Mouse (Mus musculus) adipocyte (in vitro differentiated cells): ENCODE results near the gene Hist1h1t.
A peak's percentile ranks its signal among the peaks of the same experiment; 100 is the strongest.
"Not testable (repeated sequence)": the region's sequence is repeated elsewhere in the genome, so short reads cannot be mapped to it uniquely, and the experiment has no call there.

ENCODE experiments used
- DNase-seq: peaks from one replicate; pipeline ENCODE4 v3.0.0-alpha.2; 2016; ENCODE audit warnings: low spot score

The Hist1h1t gene

DNA sequence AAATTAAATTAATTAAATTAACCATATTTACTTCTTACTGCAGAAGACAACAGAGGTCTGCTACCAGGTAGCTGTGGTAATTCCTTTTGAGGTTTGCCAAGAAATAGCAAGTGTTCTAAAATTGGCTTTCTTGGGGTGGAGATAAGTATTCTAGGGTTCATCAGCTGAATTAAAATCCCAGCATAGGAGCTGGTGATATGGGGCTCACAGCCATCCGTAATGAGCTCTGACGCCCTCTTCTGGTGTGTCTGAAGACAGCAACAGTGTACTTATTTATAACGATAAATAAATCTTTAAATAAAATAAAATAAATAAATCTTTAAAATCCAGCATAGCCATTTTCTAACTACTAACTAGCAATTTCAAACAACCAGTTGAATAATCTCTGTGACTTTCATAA lies 4.2 kb downstream of the Hist1h1t start:
- DNase-seq: no peak

DNA sequence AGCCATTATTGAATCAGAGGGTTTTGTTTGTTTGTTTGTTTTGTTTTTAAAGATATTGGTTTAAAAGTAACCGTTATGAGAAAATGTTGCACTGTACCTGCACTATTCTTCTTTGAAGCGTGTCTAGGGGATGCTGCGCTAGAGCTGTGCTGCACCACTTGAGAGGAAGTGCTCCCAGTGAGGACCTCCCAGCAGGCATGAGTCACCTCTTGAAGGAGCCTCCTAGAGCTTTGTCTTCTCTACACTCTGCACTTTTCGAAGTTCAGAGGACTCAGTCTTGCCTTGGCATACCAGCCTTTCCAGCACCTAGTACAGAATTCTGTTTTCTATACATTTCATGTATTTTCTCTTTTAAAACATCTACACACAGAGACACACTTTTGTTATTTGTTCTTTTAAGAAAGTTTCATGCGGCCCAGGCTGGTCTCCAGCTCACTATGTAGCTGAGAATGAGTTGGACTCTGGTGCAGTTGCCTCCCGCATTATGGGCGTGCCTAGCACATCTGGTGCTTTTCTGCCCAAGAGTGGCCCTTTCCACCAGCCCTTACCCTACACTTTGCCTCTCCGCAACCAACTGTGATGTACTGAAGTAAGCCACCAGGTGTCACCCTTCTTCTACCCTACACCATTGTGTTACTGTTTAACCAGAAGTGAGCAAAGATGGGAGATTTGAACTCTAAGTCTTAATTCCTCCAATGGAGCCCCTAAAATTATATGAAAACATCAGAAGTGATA lies 5.3 kb downstream of the Hist1h1t start:
- DNase-seq: peak; percentile 86

DNA sequence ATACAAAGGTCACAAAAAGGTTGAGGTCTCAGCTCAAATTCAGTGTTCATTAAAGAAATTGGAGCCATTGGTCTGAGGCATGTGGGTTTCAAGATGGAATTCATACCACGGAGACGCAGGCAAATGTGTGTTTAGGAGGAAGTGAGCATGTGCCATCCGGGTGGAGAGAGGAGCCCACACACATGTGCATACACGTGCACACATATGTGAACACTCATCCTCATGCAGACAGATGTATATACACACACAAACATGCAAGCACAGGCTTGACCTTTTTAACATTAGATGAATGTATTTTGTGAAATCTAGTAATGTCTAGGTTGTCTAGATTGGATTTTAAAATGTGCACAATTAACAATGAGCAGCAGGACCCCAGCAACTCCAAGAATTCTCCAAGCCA lies 6.6 kb downstream of the Hist1h1t start:
- no peak for DNase-seq

DNA sequence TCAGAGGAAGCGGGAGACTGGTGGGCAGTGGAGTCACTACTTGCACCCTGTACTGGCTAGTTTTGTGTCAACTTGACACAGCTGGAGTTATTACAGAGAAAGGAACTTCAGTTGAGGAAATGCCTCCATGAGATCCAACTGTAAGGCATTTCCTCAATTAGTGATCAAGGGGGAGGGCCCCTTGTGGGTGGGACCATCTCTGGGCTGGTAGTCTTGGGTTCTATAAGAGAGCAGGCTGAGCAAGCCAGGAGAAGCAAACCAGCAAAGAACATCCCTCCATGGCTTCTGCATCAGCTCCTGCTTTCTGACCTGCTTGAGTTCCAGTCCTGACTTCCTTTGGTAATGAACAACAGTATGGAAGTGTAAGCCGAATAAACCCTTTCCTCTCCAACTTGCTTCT lies 7.2 kb downstream of the Hist1h1t start:
- not testable (repeated sequence) for DNase-seq

DNA sequence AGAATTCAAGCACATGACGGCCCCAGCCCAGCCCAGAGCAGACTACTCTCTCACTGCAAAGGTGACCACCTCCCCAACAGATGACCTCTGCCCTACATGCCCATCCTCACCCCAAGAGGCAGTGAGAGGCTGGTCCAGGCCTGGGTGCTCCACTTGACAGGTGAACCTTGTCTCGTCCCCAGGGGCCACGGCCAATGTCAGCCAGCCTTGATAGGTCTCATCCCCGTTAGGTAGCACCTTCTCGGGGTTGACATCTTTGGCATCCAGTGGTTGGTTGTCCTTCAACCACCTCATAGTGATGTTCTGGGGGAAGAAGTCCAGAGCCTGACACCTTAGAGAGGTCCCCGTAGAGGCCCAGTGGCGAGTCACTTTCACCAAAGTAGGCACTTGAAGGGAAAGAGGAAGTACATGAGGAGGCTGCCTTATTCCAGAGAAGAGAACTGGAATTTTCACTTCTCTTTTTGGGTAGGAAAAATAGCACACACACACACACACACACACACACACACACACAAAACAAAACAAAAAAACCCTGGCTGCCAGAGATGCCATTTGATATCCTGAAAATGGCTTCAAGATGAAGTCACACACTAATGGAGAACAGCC lies 10.2 kb downstream of the Hist1h1t start:
- DNase-seq: no peak

DNA sequence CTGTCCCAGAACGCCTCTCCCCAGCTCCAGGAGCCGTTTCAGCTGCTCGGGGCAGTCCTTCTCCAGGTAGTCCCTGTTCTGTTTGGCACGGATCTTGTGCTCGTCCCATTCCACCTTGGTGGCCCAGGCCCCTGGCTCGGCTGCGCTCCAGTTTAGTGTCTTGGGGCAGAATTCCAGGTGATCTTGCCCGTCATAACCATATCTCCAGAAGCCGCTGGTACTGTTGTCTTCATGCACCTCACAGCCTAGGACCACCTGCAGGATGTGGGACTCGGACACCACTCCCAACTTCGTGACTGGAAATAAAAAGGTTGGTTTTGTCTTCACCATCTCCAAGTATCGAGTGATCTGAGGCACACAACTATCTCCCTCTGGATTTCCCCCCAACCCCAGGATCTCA lies 11.2 kb downstream of the Hist1h1t start:
- DNase-seq: no peak

DNA sequence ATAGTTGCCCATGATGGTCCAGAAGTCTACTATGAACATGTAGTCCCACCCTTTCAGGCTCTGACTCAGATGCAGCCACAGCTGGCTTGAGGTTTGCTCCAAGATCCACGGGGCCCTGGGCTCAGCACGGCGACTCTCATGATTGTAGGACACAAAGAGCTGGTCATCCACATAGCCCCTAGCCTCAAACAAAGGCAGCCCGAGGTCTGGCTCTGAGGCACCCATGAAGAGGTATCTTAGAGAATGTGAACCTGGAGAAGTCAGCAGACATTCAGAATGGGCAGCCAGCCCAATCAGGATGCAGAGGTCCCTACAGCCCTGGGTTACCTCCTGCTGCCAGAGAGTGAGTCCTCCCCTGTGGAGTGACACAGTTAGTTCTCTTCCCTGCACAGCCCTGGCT lies 12.4 kb downstream of the Hist1h1t start:
- DNase-seq: no peak

DNA sequence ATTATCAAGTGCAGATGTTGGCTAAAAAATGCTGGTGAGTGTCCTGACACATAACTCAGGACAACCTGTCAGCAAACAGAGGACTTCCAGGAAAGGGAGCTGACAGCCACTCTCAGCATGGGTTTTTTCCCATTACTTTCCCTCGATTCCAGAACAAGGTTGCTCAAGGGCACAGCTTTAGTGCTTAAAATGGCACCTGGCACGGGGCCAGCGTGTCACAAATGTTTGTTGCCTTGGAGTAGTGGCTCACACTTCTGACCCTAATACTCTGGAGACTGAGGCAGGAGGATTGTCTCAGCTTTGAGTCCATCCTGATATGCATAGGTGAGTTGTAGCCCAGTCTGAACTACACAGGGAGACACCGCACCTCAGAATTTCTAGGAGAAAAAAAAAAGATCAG lies 13.0 kb downstream of the Hist1h1t start:
- no peak for DNase-seq

DNA sequence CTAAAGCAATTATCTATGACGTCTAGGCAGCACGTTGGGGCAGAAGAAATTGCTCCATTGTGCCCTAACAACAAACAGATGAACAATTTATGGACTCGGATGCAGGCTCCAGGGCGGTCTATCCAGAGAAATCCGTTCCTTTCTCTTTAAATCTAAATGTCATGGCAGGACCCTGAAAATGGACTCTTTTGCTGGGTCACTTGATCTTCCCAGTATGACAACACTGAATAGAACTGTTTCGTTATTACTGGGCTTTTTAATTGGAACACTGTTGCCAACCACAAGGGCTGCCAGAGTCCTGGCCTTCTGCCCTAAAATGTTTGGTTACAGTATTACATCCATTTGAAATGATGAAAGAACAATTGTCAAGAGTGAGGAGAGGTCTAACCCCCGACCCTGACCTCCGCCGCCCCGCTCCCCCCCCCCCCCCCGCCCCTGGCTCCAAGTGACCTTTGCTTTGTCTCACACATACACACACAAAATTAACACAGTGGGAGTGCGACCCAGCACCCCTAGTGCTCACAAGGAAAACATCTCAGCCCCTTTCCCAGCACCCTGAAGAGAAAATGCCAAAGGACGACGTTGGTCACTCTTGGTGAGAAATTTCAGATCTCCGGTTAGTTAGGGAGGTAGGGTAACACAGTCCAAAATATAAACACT lies 14.2 kb downstream of the Hist1h1t start:
- DNase-seq: peak; percentile 57

DNA sequence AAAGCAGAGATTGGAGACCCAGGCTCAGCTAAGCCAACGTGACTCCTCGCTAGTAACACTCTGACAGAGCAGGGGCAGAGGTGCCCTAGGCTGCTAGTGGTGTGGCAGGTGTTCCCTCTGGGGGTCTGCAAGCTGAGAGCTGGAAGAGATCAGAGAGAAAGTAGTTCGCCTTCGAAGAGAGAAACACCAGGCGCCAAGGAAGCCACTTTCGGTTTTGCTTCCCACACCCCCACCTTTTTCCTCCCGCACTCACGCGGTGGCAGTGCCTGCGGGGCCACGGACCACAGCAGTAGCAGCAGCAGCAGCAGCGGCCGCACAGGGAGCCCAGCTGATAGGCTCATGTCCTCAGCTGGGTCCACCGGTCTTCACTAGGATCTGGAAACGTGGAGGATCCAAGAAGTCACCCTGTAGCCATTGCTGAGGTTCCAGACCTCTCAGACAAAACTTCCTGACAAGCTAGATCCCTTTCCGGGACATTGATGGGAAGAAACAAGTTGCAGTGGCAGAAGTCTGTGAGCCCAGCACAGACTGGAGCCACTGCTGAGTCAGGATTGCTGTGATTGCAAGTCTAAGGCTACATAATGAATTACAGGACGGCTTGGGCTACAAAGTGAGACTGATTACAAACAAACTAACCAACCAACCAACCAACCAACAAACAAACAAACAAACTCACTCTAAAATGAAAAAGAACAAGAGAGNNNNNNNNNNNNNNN lies 14.9 kb downstream of the Hist1h1t start, which contains the start of gene Hfe:
TSS of gene Hfe (minus strand) at position 481 of the 716 bp plus-strand sequence.
- DNase-seq: no peak

DNA sequence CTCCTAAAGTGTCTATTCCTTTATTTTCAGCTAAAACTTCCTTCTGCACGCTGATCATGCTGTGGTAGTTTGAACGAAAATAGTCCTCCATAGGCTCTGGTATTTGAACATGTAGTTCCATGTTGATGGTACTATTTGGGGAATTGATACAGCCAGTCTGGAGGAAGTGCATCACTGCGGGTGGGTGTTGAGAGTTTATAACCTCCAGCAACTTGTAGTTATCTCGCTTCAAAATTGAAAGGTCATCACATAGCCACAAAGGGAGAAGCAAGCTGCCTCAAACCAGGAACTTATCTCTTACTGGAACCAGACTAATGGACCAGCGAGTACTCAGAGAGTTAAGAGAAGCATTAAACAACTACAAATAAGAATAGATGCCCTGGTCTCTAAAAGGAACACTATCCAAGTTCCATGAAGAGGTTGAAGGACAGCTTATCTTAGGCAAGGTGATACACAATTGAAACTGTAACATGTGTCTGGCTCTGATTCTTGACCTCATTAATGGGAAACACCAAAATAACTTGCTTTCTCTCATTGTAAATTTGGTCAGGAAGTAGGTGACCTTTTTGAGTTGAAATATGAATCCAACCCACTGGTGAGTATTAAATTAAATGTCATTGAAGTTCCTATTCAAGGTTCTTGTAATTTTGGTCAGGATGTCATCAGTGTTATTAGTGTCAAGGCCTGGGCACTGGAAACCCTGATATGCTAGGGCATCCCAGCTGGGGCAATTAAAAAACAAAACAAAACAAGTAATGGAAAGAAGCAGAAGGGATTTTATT lies 20.8 kb downstream of the Hist1h1t start:
- no peak for DNase-seq

DNA sequence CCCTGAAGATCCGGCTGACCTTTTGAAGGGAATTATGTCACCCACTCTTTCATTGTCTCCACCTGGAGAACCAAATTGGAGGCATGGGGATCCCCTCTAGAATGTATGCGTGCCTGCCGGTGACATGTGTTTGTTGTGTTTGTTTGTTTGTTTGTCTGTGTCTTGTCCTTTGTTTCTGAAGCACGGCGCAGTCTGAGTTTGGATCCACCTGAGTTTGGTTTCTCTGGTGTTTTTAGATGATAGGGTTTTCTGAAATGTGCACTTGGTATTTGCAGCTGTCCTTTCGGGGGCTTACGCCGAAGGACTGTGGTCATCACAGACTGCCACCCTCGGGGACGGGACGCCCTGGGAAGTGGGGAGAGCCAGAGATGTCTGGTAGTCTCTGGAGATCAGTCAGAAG lies 21.6 kb downstream of the Hist1h1t start:
- DNase-seq: no peak

DNA sequence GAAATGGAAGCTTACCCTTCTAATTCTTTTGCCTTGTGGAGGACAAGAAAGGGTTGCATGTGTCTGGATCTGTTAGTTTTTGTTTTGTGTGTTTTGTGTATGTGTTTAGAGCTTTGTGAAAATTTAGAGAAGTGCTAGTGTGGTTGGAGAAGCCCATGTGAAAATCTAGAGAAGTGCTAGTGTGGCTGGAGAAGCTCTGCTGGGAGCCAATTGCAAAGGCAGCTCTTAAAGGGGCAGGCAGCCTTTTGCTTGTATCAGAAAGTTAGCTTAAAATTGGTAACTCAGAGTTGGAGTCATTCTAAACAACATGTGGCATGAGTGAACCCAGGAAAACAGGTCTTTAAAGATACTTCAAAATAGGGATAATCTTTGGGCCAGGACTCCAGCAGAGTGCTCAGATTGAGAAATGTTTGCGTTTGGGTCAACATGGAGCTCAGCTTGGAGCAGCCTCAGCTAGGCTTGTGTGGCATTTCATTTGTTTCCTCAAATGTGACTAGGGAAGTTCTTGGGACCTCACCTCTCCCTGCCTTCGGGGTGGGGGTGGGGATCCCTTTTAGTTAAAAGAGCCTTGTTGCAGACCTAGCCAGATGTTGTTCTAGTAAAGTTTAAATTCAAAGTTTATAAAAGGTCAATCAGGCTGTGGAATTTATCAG lies 22.1 kb downstream of the Hist1h1t start:
- DNase-seq: not testable (repeated sequence)

DNA sequence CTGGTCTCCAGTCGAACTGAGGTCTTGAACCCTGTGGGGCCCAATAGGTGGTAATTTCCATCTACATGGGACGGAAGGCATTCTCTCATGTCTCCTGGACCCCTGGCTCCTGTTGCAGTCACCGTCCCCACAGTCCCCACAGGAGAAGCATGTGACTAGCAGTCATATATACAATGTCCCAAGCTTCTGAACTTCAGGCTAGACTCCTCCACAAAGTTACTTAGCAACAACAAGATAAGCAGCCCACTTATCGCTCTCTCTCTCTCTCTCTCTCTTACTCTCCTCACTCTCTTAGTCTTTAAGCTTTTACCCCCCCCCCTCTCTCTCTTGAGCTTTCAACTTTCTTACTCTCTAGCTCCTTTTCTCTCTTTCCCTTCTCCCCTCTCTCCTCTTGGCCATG lies 28.6 kb downstream of the Hist1h1t start:
- no peak for DNase-seq

DNA sequence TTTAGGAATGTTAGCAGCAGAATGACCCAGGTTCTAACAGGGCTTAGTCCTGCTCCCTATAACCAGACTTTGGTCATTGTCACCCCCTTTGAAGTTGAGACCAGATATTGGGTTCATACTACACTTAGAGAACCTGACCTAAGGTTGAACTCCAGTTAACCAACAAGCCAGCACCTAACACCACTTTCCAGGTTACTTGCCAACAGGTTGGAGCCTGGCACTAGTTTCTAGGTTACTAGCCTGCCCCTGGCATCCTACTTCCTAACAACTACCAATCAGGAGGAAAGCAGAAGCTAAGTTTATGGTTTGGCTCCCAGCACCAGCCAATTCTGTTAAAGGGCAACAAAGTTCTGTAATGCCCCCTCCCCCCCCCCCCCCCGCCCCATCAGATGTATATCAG lies 29.6 kb downstream of the Hist1h1t start:
- no peak for DNase-seq

DNA sequence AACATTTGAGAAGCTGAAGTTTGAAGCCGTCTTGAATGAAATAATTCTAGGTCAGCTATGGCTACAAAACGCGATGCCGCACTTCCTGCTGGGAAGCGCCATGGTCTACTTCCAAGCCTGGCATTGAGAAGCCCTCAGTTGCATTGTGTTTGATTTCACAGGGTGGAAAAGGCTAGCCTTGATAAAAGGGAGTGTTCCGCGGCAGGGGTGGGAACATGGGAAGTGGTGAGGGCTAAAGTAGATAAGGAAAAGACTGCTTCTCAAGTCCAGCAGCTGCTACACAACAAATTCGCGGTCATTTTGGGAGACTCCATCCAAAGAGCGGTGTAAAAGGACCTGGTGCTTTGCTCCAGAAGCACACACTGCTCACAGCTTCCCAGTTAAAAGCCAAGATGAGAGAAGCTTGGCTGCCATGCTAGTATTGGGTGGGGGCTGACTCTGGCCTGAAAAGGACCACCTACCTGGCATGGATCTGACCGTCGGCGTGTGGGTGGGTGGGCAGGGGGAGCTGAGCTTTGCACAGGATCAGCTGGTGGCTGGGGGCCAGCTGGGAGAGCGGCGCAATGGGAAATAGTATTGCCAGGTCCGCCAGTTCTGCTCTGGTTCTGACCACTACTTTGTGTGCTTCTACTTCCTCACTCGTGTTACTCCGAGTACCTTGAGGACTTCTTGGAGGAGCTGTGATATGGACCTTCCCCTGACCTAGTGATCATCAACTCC lies 33.0 kb downstream of the Hist1h1t start:
- DNase-seq: no peak

DNA sequence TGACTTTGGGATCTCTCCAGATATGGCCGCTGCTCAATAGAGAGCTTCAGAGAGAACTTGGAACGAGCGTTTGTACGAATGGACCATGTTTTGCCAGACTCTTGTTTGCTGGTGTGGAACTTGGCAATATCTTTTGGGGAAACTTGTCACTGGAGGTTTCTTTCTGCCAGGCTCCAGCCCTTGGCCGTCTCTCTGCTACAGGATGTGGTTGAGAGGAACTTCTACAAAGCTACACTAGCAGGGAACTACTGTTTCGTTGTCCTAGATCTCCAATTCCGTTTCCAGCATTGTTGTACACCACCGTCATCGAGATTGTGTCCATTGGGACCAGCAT lies 33.5 kb downstream of the Hist1h1t start:
- no peak for DNase-seq

DNA sequence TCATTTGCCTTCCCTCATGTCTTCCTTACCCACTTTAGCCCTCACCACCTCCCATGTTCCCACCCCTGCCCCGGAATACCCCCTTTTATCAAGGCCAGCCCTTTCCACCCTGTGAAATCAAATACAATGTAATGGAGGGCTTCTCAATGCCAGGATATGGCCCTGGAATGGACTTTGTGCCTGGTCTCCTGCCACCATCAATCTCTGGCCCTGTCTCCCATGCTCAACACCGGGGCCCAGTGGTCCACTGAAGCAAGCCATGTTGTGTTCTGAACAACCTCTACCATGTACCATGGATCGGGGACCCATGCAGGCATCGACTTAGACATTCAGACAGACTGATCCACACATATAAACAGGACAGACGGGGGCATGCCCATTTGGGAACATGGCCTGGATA lies 34.1 kb downstream of the Hist1h1t start:
- DNase-seq: no peak

DNA sequence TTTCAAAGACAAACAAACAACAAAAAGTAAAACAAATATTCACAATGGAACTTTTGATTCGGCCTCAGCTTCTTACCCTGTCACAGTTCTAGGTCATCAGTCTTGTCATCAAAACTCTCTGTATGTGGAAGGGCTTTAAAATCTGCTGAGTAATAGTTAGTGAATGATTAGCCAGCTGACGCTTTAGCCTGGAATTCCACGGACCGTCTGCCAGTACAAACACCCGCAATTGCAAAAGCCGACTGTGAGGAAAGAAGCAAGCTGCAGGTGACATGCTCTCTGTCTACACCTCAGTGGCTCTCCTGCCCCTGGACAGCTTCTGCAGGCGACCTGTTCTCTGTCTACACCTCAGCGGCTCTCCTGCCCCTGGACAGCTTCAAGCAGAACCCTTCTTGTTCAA lies 34.9 kb downstream of the Hist1h1t start:
- peak; percentile 76 for DNase-seq

DNA sequence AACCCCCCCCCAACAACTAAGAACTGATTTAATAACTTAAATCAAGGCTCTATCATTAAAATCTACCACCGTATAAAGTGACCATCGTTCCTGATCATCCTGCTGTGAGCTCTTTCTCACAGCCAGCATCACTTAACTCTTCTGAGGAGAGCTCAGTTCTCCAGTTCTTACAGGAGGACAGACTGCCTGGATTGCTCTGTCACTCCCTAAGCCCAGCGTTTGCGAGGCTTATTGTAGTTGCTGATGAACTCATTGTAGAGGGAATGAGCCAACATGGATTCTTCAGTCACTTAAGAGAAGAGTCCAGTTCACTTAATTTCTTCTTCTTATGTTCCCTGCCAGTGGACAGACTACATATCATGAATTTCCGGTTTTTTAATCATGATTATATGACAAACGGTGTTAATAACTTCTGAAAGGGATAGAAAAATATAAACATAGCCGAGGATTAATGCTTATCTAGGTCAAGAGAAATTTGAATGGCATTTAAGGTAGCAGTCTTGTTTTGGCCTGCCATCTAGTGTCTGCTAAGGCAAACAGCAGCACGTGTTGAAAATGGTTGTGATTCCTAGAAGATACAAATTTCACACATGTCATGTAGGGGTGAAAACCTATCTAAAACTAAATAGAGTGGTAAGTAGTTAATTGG lies 36.7 kb downstream of the Hist1h1t start:
- DNase-seq: peak; percentile 68
